Mouse (Mus musculus): ENCODE results near the gene Usp2.
"Not testable (repeated sequence)": the region's sequence is repeated elsewhere in the genome, so short reads cannot be mapped to it uniquely, and the experiment has no call there.

Usp2 gene

DNA sequence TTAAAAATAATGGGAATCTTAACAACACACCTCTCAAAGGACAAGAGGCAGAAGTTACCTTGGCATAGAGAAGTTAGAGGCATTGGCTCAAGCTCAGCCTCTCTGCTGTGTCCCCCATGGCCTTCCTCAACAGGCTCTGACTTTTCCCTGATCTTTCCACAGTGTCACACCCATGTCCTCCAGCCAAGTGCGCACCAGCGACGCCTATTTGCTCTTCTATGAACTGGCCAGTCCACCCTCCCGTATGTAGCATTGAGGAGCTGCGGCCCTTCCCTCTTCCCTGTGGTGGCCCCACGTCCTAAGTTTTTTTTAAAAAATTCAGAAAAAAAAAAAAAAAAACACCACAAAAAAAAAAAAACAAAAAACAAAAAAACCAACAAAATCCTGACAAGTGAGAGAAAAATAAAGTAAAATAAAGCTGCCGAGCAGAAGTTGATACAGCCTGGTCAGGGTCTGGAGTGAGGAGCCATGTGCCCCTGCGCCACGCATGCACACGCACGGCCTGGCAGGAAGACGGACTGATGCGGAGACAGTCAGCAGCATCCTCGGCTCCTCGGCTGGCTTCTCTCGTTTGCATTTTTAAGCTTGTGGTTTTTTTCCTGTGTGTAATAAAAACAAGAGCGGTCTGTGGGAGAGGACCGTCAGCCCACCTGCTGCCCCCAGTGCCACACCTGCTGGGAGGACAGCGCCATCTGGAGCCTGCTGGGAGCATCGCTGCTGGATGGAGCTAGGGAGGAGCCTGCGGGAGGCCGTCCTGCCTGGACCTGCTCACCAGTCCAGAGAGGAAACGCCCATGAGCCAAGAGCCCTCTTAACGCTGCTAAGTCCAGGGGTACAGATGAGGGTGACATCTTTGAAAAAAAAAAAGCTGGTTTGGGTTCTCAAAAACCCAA is 27.0 kb downstream of the Usp2 start:
- in situ Hi-C loops (cut with MboI) = no loop called here

GRCm38 (mm10) chr9:44094737-44095136 is 27.9 kb downstream of the Usp2 start:
- in situ Hi-C loops (cut with MboI) = no loop called here

DNA sequence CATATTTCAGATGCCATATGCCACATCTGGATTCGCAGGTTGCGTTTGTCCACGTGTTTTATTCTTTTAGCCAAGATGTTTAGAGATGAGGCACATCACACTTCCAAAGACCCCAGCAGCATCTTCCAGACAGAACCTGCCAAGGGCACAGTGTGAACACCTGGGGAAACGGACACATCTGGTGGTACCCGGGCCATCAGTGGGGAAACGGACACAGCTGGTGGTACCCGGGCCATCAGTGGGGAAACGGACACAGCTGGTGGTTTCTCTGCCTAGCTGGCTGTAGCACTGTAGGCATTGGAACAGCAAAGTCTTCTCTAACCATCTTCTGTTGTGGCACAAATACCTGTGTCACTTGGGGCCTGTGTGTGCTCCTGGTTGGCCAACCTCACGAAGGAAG is 29.0 kb downstream of the Usp2 start:
- in situ Hi-C loops (cut with MboI) = no loop called here

DNA sequence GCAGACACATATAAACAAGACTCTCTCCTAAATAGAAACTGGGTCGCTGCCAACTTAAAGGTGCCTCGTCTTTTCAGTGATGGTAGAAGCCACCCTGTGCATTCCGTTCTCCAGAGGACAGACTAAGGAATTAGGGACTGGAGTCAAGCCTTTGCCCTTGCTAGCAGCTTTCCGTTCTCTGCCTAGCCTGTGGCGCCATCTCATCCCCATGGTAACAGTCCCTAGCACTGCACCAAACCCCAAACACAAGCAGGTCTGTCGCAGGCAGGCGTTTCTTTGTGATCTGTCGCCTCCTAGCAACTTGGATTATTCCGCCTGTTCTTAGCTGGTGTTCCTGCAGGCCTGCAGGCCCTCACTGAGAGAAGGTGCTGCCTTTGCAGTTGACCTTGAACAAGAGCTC is 29.7 kb downstream of the Usp2 start:
- in situ Hi-C loops (cut with MboI) = no loop called here

DNA sequence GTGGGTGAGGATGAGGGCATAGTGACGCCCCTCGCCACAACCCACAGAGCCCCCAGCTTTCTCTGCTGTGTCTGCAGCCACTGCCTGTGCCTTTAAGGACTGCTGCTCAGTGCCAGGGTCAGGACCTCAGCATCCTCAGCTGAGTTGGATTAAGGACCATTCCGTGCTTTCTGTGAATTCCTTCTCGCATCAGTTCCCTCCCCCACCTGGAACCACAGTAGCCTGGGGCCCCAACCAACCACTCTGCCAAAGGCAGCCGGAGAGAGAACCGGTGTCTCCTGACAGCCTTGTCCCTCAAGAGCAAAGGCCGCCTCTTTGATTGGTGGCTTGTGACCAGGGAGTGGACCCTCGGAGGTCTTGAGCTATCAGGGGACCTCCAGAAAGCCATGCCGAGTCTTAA is 34.7 kb downstream of the Usp2 start, which contains the start of gene Mfrp:
TSS of gene Mfrp (plus strand) at position 240 of the 400 bp plus-strand sequence.
- in situ Hi-C loops (cut with MboI) = no loop called here

- in situ Hi-C loops (cut with MboI) = no loop called here
Measured at GRCm38 (mm10) chr9:44104881-44105280, 38.1 kb downstream of the Usp2 start.

DNA sequence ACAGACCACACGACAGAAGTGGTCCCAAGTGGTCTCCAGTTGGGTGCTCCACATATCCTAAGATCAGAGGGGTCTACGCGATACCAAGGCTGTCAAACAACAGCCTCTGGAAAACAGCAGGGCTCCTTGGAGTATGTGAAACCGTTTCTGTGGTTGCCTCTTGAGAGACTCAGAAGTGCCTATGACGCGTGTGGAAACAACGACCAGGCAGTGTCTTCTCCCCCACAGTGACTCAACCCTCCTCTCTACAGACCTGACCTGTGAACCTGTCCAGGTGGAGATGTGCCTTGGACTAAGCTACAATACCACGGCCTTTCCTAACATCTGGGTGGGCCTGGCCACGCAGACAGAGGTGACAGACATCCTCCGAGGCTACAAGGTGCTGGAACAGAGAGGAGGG is 39.0 kb downstream of the Usp2 start:
- in situ Hi-C loops (cut with MboI) = no loop called here

DNA sequence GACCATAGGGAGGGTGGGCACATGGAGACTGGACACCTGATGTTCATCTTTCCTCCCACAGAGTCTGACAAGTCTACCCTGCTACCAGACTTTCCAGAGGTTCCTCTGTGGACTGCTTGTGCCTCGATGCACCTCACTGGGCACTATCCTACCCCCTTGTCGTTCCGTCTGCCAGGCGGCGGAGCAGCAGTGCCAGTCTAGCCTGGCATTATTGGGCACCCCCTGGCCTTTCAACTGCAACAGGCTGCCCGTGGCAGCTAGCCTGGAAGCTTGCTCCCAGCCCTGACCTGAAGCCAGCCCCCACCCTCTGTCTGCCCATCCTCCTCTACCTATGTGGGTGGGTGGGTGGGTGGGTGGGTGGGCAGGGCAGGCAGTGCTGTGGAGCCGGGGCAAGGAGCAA is 39.4 kb downstream of the Usp2 start:
- in situ Hi-C loops (cut with MboI) = no loop called here

GRCm38 (mm10) chr9:44106596-44106995 is 39.8 kb downstream of the Usp2 start:
- in situ Hi-C loops (cut with MboI) = no loop called here

GRCm38 (mm10) chr9:44107110-44107509 is 40.3 kb downstream of the Usp2 start, which contains the start of gene C1qtnf5:
Gene C1qtnf5, plus strand, starts transcription at chr9:44107245.
- in situ Hi-C loops (cut with MboI) = no loop called here

- in situ Hi-C loops (cut with MboI) = no loop called here
Measured at GRCm38 (mm10) chr9:44107557-44108179, 40.8 kb downstream of the Usp2 start.

DNA sequence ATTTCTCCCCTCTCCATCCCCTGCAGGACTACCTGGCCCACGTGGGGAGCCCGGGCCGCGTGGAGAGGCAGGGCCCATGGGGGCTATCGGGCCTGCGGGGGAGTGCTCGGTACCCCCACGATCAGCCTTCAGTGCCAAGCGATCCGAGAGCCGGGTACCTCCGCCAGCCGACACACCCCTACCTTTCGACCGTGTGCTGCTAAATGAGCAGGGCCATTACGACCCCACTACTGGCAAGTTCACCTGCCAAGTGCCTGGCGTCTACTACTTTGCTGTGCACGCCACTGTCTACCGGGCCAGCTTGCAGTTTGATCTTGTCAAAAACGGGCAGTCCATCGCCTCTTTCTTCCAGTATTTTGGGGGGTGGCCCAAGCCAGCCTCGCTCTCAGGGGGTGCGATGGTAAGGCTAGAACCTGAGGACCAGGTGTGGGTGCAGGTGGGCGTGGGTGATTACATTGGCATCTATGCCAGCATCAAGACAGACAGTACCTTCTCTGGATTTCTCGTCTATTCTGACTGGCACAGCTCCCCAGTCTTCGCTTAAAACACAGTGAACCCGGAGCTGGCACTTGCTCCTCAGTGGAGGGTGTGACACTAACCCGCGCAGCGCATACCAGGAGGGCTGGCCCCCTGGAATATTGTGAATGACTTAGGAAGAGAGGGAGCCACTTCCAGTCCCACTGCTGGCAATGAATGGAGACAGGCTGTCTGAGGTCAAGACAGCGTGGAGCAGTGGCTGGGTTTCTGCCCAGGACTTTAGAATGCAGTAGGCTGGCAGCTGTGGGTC is 41.6 kb downstream of the Usp2 start:
- in situ Hi-C loops (cut with MboI) = no loop called here

DNA sequence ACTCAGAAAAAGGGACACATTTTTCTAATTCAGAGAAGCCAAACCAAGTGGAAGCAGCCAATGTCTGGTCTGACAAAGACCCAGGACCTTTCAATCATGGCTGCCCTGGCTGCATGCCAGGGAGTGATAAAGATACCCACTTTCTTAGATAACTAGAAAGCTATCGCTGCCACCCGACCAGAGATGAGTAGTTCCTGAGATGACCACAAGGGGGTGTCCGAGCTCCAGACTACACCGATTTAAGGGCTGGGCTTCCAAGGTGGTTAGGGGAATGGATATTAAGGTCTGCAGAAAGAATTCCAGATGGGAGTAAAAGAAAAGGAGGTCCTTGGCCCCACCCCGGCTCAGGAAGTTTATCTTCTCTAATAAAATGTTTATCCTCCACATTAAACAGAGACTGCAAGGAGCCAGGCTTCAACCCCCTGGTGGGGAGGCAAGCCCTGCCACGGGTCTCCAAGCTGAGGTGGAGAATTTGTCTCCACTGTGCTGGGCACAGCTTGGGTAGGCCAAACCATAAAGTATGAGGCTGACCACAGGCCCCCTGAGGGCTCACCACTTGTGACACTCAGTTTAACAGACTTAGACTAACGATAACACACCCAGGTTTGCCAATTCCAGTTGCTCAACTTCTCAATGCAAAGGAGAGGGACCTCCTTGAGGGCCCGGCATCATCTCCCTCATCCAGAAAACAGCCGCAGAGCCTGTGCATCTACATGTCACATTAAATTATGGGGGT is 42.7 kb downstream of the Usp2 start:
- in situ Hi-C loops (cut with MboI) = no loop called here

GRCm38 (mm10) chr9:44111909-44112308 is 45.1 kb downstream of the Usp2 start:
- in situ Hi-C loops (cut with MboI) = not testable (repeated sequence)

GRCm38 (mm10) chr9:44113105-44113789 is 46.4 kb downstream of the Usp2 start, which contains the start of the genes Gm49380 and Rnf26:
Gene Gm49380, minus strand, starts transcription at chr9:44113500.
Gene Rnf26, minus strand, starts transcription at chr9:44113517.
- in situ Hi-C loops (cut with MboI) = no loop called here

GRCm38 (mm10) chr9:44114453-44114852 is 47.6 kb downstream of the Usp2 start:
- in situ Hi-C loops (cut with MboI) = no loop called here

DNA sequence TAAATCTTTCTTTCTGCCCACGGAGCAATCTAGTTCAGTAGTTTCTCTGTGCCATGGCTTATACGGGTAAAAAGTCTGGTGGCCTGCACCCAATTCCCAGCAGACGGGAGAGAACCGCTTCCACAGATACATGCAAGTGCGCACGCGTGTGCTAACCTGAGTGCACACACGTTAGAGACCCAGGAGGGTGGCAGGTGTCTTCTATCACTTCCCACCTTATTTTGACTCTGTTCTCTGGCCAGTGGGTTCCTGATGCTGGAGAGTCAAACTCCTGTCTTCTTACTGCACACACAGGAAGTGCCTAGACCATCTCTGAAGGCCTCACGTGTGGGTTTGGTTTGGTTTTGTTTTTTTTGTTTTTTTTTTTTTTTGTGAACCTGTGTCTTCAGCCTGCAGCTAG is 48.8 kb downstream of the Usp2 start:
- in situ Hi-C loops (cut with MboI) = no loop called here

DNA sequence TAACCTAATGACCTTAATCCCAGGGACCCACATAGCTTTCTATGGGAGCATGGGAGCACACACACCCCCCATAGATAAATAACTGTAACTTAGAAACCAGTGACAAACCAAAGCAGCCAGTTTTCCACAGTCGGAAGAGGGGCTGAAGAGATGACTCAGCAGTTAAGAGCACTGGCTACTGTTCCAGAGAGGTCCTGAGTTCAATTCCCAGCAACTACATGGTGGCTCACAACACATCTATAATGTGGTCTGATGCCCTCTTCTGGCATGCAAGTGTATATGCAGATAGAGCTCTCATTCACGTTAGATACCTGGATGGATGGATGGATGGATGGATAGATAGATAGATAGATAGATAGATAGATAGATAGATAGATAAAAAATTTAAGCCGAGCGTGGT is 49.4 kb downstream of the Usp2 start:
- in situ Hi-C loops (cut with MboI) = no loop called here

GRCm38 (mm10) chr9:44119011-44119410 is 52.2 kb downstream of the Usp2 start:
- in situ Hi-C loops (cut with MboI) = no loop called here

DNA sequence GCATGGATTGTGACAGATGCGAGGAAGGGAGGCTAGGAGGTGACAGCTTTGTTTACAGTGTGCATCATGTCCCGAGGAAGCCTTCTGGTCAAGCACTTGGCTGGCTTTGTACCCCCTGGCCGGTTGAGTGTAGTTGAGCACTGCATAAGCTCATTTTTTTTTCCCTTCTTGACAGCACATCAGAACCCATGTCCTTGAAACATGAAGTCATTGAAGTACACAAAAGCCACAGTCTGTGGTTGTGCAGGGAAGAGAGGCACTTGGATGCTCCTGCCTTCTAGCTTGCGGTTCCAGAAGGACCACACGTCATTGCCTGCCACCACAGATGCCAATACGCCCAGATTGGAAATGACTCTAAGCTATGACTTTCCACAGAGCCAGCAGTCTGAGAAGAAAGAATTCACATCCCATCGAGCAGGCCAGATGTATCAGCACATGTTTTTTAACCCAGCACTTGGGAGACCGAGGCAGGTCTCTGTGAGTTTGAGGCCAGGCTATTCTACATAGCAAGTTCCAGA is 53.2 kb downstream of the Usp2 start:
- in situ Hi-C loops (cut with MboI) = no loop called here

DNA sequence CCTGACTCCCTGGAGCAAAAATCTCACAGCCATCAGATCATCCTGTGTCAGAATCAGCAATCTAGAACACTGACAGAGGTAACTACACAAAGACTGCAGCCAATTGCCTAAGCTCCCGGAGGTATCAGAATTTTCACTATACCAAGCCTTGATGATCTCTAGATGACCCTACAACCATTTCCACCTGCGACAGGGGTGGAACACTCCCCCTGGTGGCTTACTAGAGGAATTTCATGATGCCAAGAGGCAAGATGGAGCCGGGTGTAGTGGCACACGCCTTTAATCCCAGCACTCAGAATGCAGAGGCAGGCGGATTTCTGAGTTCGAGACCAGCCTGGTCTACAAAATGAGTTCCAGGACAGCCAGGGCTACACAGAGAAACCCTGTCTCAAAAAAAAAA is 57.5 kb downstream of the Usp2 start:
- in situ Hi-C loops (cut with MboI) = no loop called here
